Mouse (Mus musculus) G1E (cell line): ENCODE measurements around the gene 1700008O03Rik.

Source experiments
- CTCF ChIP-seq: IDR thresholded peaks from 2 replicates; pipeline ENCODE4 v1.5.1; 2012; ENCODE audit warnings: low read depth, low read length, inconsistent platforms, mixed read lengths
- GATA1 ChIP-seq: IDR thresholded peaks from 2 replicates; pipeline ENCODE4 v1.6.1; 2012; ENCODE audit warnings: borderline replicate concordance, low read length, inconsistent platforms, mixed read lengths
- POLR2AphosphoS5 ChIP-seq: IDR thresholded peaks from 2 replicates; pipeline ENCODE4 v1.6.1; 2012; ENCODE audit warnings: low read depth, low read length, inconsistent platforms; ENCODE audit not compliant: insufficient replicate concordance
- TAL1 ChIP-seq: conservative IDR thresholded peaks from 2 replicates; pipeline ENCODE4 v1.6.1; 2012; ENCODE audit warnings: low read depth, low read length, inconsistent platforms, mixed read lengths

DNA sequence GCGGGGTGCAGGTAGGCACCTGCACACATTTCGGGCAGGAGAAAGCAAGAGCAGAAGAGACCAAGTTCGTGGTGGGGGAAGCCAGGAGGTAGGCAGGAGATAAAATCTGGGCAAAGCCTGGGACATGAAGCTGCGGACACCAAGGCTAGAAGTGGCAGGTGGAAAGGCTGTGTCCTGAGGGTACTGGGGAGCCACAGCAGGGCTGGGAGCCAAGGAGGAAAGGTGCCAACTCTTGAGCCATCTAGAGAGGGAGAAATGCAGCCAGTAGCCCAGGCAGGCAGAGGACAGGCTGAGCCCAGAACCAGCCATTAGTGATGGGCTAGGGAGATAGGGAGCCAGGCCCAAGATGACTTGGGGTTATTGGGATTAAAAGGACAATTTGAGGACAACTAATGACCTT is 6.2 kb upstream of the 1700008O03Rik start:
- TF ChIP-seq CTCF (no peak), POLR2AphosphoS5 (no peak), GATA1 (no peak), TAL1 (no peak)
